Mouse (Mus musculus): Measurements from ENCODE around the gene Ublcp1. TPM values are rescaled to one million over a fixed set of nuclear protein-coding genes. Genes with fewer than 3 reads are reported as not detected.

The Ublcp1 gene
- total and polyA plus RNA-seq, 3 experiments = 18.9 to 34.1 (median 26.7) TPM

GRCm38 (mm10) chr11:44512044-44513025, 42.0 kb upstream of the Ublcp1 start:
- H3K79me2 ChIP-seq (replicated peaks; ENCODE audit: control insufficient read depth, extremely low read depth, insufficient read depth, poor library complexity, severe bottlenecking) = no peaks in the 10 kb centered on the region
- no peak overlapping the region for H3K4me3 ChIP-seq (replicated peaks in 1 of 3; ENCODE audit: low read depth in 2 of 3, low read length in 2 of 3, poor library complexity in 1 of 3)
- H3K9me3 ChIP-seq (replicated peaks; ENCODE audit: low read length) = no peaks in the 10 kb centered on the region
- H3K4me1 ChIP-seq (ENCODE audit: control insufficient read depth in 1 of 2, insufficient read depth in 2 of 2) = peaks cover 2 to 9% of the 10 kb centered on the region in 2 experiments; a peak in 3 of 4 replicates
- dilution Hi-C loops (cut with MboI; ENCODE audit: extremely low pct_ligation_motif_present, extremely low pct_unique_long_range_greater_than_20kb, low sequenced_read_pairs) (no loop called here), in situ Hi-C loops (cut with MboI; ENCODE audit: low pct_ligation_motif_present, low pct_unique_long_range_greater_than_20kb, low sequenced_read_pairs) (no loop called here)
- no peak overlapping the region for H3K9ac ChIP-seq (ENCODE audit: insufficient read depth, low read depth)
- H3K27ac ChIP-seq (ENCODE audit: insufficient read depth, low read depth) = no peak overlapping the region
- H3K4me2 ChIP-seq (ENCODE audit: insufficient read depth, low read depth, poor library complexity, severe bottlenecking) = no peak overlapping the region
- H3K27me3 ChIP-seq (replicated peaks) = no peaks in the 10 kb centered on the region
- no peaks in the 10 kb centered on the region for H3K36me3 ChIP-seq (replicated peaks in 1 of 2; ENCODE audit: control insufficient read depth in 1 of 2, insufficient read depth in 1 of 2, low read length in 1 of 2)
- TF ChIP-seq MEF2A (IDR thresholded peaks at IDR 0.05; ENCODE audit: borderline replicate concordance, low read depth, low read length) = no peak
- no peak for TF ChIP-seq HCFC1 (IDR thresholded peaks at IDR 0.05; ENCODE audit: low read depth, low read length)
- TF ChIP-seq ZNF384 (IDR thresholded peaks at IDR 0.05; ENCODE audit: low read depth, low read length) = no peak
- TF ChIP-seq MAFK (IDR thresholded peaks at IDR 0.05; ENCODE audit: insufficient replicate concordance, low read length) = no peak
- no peak for TF ChIP-seq RAD21 (IDR thresholded peaks at IDR 0.05; ENCODE audit: low read depth, low read length)
- TF ChIP-seq ZKSCAN1 (IDR thresholded peaks at IDR 0.05; ENCODE audit: borderline replicate concordance, low read depth, low read length) = no peak
- no peak for TF ChIP-seq EP300 (IDR thresholded peaks at IDR 0.05; ENCODE audit: low read length)
- no peak for TF ChIP-seq SMC3 (IDR thresholded peaks at IDR 0.05; ENCODE audit: low read depth, low read length)
- no peak for TF ChIP-seq CTCF (conservative IDR thresholded peaks at IDR 0.05 in 1 of 2, IDR thresholded peaks at IDR 0.05 in 1 of 2; ENCODE audit: low read depth in 2 of 2, low read length in 2 of 2)
- no peak for TF ChIP-seq ETS1 (conservative IDR thresholded peaks at IDR 0.05; ENCODE audit: low read depth, low read length)
- no peak for TF ChIP-seq ELF1 (IDR thresholded peaks at IDR 0.05; ENCODE audit: low read depth, low read length)
- TF ChIP-seq POLR2AphosphoS2 (IDR thresholded peaks at IDR 0.05; ENCODE audit: low read depth, low read length) = no peak
- no peak for TF ChIP-seq USF1 (IDR thresholded peaks at IDR 0.05; ENCODE audit: low read depth, low read length)
- TF ChIP-seq JUN (IDR thresholded peaks at IDR 0.05; ENCODE audit: insufficient read depth, low read depth, low read length) = no peak
- TF ChIP-seq TBP (conservative IDR thresholded peaks at IDR 0.05; ENCODE audit: low read depth, low read length) = no peak
- TF ChIP-seq CHD2 (IDR thresholded peaks at IDR 0.05; ENCODE audit: low read length) = no peak
- no peak for TF ChIP-seq TCF12 (IDR thresholded peaks at IDR 0.05; ENCODE audit: low read depth, low read length)
- TF ChIP-seq ZMIZ1 (IDR thresholded peaks at IDR 0.05; ENCODE audit: low read depth, low read length) = no peak
- no peak for TF ChIP-seq JUND (conservative IDR thresholded peaks at IDR 0.05; ENCODE audit: low read depth, low read length)
- TF ChIP-seq ZC3H11A (IDR thresholded peaks at IDR 0.05; ENCODE audit: low read depth, low read length) = no peak
- DNase-seq (ENCODE audit: extremely low read depth) = no peak

Data from CH12.LX (cell line).